Mouse (Mus musculus) kidney, embryonic 15.5 days (tissue): ENCODE data around the gene Rec8. TPM values are rescaled to one million over a fixed set of nuclear protein-coding genes. Genes with fewer than 3 reads are reported as not detected.
A peak's percentile ranks its signal among the peaks of the same experiment; 100 is the strongest.

Experiments
- ATAC-seq: fragments of 200-750 bp; cut with Nextera tagmentation; replicated peaks from 2 replicates; pipeline ENCODE4 v1.8.0; 2017; ENCODE audit warnings: moderate TSS enrichment; ENCODE audit not compliant: low FRiP score
- H3K27ac ChIP-seq: fragments of 300-500 bp; sonication (generic); 2 replicates; pipeline ENCODE4 v1.5.1; 2015; ENCODE audit warnings: mild to moderate bottlenecking, inconsistent platforms
- H3K27me3 ChIP-seq: fragments of 300-500 bp; sonication (generic); 2 replicates; pipeline ENCODE4 v1.6.1; 2015; ENCODE audit warnings: inconsistent platforms
- H3K36me3 ChIP-seq: fragments of 300-500 bp; sonication (generic); 2 replicates; pipeline ENCODE4 v1.6.1; 2015; ENCODE audit warnings: inconsistent platforms
- H3K4me1 ChIP-seq: fragments of 300-500 bp; sonication (generic); 2 replicates; pipeline ENCODE4 v1.6.1; 2015; ENCODE audit warnings: inconsistent platforms
- H3K4me2 ChIP-seq: fragments of 300-500 bp; sonication (generic); 2 replicates; pipeline ENCODE4 v1.6.1; 2015; ENCODE audit warnings: moderate library complexity, mild to moderate bottlenecking, inconsistent platforms
- H3K4me3 ChIP-seq: fragments of 300-500 bp; sonication (generic); replicated peaks from 2 replicates; pipeline ENCODE4 v1.5.1; 2015; ENCODE audit warnings: mild to moderate bottlenecking, inconsistent platforms
- H3K9ac ChIP-seq: fragments of 300-500 bp; sonication (generic); 2 replicates; pipeline ENCODE4 v1.6.1; 2015; ENCODE audit warnings: mild to moderate bottlenecking, inconsistent platforms
- H3K9me3 ChIP-seq: fragments of 300-500 bp; sonication (generic); replicated peaks from 2 replicates; pipeline ENCODE4 v1.6.1; 2016; ENCODE audit warnings: inconsistent platforms
- WGBS: fragments of 180-500 bp; shearing (Covaris S2); methylation state at CpG from one replicate; pipeline ENCODE4 v1.1.7; 2015; ENCODE audit warnings: mixed read lengths; 5-methylcytosine and 5-hydroxymethylcytosine counted together
- polyA plus RNA-seq: library from polyadenylated mRNA; unstranded; fragments of >200 nt; fragmentation: Nextera tagmentation; extraction: Ambion mirVana; gene quantifications from 2 replicates; pipeline ENCODE4 v1.2.1, GENCODE M21; 2015

Rec8 gene
- 20.3 and 22.4 TPM in 2 replicates for polyA plus RNA-seq

DNA sequence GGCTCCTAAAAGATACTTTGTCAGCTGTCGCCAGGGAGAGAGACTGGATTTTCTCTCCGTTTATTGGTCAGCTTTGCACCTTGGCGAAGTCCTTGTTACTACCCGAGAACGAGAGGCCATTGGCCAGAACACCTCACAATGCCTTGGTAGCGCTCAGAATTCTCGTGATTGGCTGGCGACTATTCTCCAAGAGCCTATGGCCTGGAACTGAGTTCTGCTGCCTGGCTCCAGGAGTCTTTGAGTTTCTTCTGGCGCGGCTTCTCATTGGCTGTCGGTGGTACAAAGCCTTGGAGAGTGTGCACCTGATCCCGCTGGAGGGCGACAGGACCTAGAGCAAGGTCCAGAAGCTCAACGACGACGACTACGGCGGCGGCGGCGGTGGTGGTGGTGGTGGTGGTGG lies at the start of gene Rec8:
Rec8 (plus strand) TSS at position 216 of the 400 bp plus-strand sequence.
- H3K27ac ChIP-seq = peak within 1 kb of the TSS; percentile 45; the same call in 1 of the 2 replicates
- H3K4me3 ChIP-seq = peak within 1 kb of the TSS; percentile 43
- H3K36me3 ChIP-seq = peaks cover 6% of the 10 kb centered on the region; the same call in 1 of the 2 replicates
- peak within 1 kb of the TSS; percentile 24; the same call in 1 of the 2 replicates for H3K9ac ChIP-seq
- H3K27me3 ChIP-seq = no peaks in the 10 kb centered on the region
- WGBS = 22% methylated on average over 21 of the region's 21 CpGs
- H3K4me1 ChIP-seq = peaks cover 12% of the 10 kb centered on the region
- ATAC-seq = peak; percentile 88
- H3K9me3 ChIP-seq = no peaks in the 10 kb centered on the region
- peak within 1 kb of the TSS; percentile 61 for H3K4me2 ChIP-seq

GRCm38 (mm10) chr14:55570588-55570987 lies 47.2 kb upstream of the Rec8 start:
- Histone ChIP-seq H3K27me3 (no peaks in the 10 kb centered on the region), H3K9me3 (no peaks in the 10 kb centered on the region), H3K4me3 (no peak overlapping the region), H3K4me2 (no peak overlapping the region), H3K27ac (no peak overlapping the region), H3K9ac (no peak overlapping the region), H3K4me1 (peaks cover 4% of the 10 kb centered on the region), H3K36me3 (peaks cover 46% of the 10 kb centered on the region)
- ATAC-seq = no peak
- WGBS = 89% methylated on average over 2 of the region's 2 CpGs

DNA sequence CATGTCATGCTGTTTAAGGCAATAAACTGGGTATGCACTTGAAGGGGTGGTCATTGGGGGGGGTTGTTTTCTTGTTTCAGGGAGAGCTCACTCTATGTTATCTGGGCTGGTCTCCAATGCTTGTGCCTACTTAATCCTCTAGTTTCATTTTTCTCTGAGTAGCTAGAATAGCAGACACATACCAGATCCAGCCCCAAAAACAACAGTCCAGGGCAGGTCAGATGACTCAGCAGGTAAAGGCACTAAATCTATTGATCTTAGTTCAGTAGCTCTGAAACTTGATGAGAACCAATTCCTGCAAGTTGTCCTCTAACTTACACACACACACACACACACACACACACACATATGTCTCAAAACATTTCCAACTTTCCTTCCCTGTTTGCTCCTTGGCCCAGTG lies 46.1 kb upstream of the Rec8 start:
- no peak for ATAC-seq
- Histone ChIP-seq H3K4me2 (no peak overlapping the region), H3K9me3 (no peaks in the 10 kb centered on the region), H3K36me3 (peaks cover 34% of the 10 kb centered on the region), H3K4me1 (peaks cover 11% of the 10 kb centered on the region), H3K9ac (no peak overlapping the region), H3K27me3 (no peaks in the 10 kb centered on the region), H3K27ac (no peak overlapping the region), H3K4me3 (no peak overlapping the region)

DNA sequence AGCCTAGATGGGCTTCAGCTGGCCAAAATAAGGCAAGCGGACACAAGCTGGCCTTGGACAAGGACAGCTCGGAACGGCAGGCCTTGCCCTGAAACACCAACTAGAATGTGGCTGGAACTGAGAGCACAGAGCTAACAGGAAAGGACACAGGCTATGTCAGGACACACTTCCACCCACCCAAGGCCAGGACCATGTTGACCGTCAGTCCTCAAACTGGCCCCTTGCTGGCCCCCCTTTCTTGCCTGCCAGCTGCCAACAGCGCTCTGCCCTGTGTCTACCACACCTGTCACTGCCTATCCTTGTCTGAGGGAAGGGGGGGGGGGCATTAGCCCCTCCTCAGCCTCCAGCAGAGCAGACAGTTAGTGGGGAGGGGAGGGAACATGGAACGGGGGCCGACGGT lies 42.5 kb upstream of the Rec8 start, which contains the start of gene Fitm1:
Fitm1 (plus strand) TSS at position 316 of the 400 bp plus-strand sequence.
- H3K4me3 ChIP-seq = no peak within 1 kb of the TSS
- H3K4me2 ChIP-seq = no peak within 1 kb of the TSS
- peaks cover 29% of the 10 kb centered on the region for H3K4me1 ChIP-seq
- H3K36me3 ChIP-seq = peaks cover 6% of the 10 kb centered on the region
- no peak within 1 kb of the TSS for H3K27ac ChIP-seq
- no peak for ATAC-seq
- H3K27me3 ChIP-seq = no peaks in the 10 kb centered on the region
- 80% methylated on average over 8 of the region's 8 CpGs for WGBS
- H3K9ac ChIP-seq = no peak within 1 kb of the TSS
- no peaks in the 10 kb centered on the region for H3K9me3 ChIP-seq

DNA sequence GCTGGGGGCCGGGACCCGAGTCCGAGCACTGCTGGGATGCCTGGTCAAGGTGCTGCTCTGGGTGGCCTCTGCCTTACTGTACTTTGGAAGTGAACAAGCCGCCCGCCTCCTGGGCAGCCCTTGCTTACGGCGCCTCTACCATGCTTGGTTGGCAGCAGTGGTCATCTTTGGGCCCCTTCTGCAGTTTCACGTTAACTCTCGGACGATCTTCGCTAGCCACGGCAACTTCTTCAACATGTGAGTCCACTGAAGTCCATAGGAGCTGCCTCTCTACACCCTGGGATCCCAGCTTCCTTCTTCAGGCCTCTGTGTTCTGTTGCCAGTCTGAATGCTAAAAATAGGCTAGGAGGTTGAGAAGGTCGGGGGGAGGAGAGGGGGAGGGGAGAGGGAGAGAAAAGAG lies 42.1 kb upstream of the Rec8 start:
- H3K4me3 ChIP-seq = no peak overlapping the region
- no peak for ATAC-seq
- no peak overlapping the region for H3K9ac ChIP-seq

GRCm38 (mm10) chr14:55576376-55576775 lies 41.5 kb upstream of the Rec8 start:
- Histone ChIP-seq H3K36me3 (peaks cover 17% of the 10 kb centered on the region), H3K4me2 (no peak overlapping the region), H3K9me3 (no peaks in the 10 kb centered on the region), H3K27me3 (no peaks in the 10 kb centered on the region), H3K4me3 (no peak overlapping the region), H3K9ac (no peak overlapping the region), H3K4me1 (peaks cover 29% of the 10 kb centered on the region), H3K27ac (no peak overlapping the region)
- ATAC-seq = no peak
- 77% methylated on average over 16 of the region's 16 CpGs for WGBS

More for the DNA sequence above, 42.1 kb upstream of the Rec8 start:
- 66% methylated on average over 13 of the region's 13 CpGs for WGBS
- Histone ChIP-seq H3K4me1 (peaks cover 29% of the 10 kb centered on the region), H3K9me3 (no peaks in the 10 kb centered on the region), H3K36me3 (peaks cover 10% of the 10 kb centered on the region), H3K4me2 (no peak overlapping the region), H3K27me3 (no peaks in the 10 kb centered on the region), H3K27ac (no peak overlapping the region)

DNA sequence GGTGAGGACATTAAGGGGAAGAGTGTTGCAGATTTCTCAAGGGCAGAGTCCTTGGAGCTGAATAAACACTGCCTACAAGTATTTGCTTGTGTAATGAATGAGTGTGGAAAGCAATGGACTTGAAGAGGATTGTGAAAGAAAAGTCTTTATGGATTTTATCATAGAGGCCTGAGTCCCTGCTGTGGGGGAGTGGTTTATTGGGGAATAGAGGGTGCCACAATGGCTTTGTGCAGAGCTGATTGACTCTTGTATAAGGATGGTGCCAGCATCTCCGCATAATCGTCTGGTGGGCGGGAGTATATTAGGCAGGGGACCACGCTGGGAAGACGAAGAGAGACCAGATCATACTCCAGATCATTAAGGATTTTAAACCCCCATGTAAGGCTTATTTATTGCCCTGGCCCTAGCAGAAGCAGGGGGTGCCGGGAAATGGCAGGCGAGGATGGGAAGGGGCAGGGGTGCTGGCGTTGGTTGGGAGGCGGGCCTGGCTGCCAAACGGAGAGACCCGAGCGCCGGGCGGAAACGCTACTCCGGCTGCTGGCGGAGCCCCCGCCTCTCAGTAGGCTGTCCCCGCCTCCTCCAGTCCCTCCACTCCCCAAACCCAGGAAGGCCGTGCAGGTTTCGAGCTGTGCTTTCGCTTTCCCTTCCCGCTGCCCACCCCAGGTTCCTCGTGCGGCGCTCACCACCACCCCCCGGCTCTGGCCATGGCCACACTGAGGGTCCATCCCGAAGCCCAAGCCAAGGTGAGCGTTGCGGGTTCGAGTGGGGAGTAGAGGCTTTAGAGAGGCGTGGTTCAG lies 39.8 kb upstream of the Rec8 start, which contains the start of gene Psme1:
Psme1 (plus strand) TSS at position 253 of the 797 bp plus-strand sequence.
- H3K36me3 ChIP-seq = peaks cover 23% of the 10 kb centered on the region
- peak within 1 kb of the TSS; percentile 86 for H3K27ac ChIP-seq
- WGBS = under 1% methylated on average over 32 of the region's 32 CpGs
- H3K4me2 ChIP-seq = peak within 1 kb of the TSS; percentile 89
- H3K27me3 ChIP-seq = no peaks in the 10 kb centered on the region
- ATAC-seq = peak; percentile 90
- peak within 1 kb of the TSS; percentile 88 for H3K9ac ChIP-seq
- peak within 1 kb of the TSS; percentile 77 for H3K4me3 ChIP-seq
- H3K9me3 ChIP-seq = no peaks in the 10 kb centered on the region
- peaks cover 29% of the 10 kb centered on the region for H3K4me1 ChIP-seq

DNA sequence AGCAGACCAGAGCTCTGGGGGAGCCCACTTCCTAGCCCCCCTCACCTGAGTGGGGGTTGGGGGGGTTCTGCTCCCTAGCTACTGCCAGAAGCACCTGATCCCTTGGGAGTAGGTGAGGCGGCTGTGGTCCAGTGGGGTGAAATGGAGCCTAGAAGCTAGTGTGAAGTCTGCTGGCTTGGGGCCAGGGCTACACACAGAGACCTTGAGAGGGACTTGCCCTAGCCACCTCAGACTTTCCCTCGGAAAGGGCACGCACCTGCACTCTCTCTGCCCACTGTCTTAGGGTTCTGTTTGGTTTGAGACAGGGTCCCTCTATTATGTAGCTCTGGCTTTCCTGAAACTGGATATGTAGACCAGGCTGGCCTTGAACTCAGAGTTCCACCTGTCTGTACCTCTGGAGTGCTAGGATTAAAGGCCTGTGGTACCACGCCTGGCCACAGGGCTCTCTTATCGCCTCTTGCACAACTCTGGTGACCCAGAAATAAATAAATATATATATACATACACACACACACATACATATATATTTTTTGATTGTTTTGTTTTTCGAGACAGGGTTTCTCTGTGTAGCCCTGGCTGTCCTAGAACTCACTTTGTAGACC lies 39.1 kb upstream of the Rec8 start:
- 30% methylated on average over 6 of the region's 6 CpGs for WGBS
- Histone ChIP-seq H3K9ac (peak overlapping the region; percentile 88), H3K4me2 (peak overlapping the region; percentile 89), H3K4me1 (peaks cover 29% of the 10 kb centered on the region), H3K27me3 (no peaks in the 10 kb centered on the region), H3K4me3 (peak overlapping the region; percentile 77), H3K9me3 (no peaks in the 10 kb centered on the region), H3K36me3 (peaks cover 23% of the 10 kb centered on the region), H3K27ac (peak overlapping the region; percentile 86)
- ATAC-seq = peak; percentile 45

DNA sequence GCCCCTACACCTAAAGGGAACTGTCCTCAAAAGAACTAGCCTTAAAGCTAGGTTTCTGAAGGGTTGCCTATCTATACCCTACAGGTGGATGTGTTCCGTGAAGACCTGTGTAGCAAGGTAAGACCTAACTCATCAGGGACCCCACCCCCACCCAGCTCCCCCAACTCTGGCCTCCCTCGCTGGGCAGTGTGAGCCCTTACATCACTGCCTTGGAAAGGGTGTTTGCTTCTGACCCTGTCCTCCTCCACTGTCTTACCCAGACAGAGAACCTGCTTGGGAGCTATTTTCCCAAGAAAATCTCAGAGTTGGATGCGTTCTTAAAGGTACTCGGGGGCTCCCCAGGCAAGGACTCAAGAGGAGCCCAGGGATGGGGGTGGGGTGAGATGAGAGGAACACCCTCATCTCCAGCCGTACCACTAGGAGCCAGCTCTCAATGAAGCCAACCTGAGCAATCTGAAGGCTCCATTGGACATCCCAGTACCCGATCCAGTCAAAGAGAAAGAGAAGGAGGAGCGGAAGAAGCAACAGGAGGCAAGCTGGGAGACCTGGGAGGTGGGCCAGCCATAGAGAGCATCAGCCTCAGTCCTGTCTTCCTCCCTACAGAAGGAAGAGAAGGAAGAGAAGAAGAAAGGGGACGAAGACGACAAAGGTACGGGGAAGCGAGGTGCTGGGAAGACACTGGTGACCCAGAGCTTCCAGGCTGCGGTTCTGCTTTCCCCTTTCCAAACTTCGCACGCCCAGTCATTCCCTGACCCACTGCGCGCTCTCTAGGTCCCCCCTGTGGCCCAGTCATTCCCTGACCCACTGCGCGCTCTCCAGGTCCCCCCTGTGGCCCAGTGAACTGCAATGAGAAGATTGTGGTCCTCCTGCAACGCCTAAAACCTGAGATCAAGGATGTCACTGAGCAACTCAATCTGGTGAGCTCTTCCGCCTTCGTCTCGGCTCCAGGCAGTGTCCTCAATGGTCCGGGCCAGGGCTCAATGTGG lies 38.0 kb upstream of the Rec8 start:
- H3K4me3 ChIP-seq = no peak overlapping the region
- ATAC-seq = no peak
- H3K4me1 ChIP-seq = peaks cover 35% of the 10 kb centered on the region
- H3K27me3 ChIP-seq = no peaks in the 10 kb centered on the region
- peaks cover 23% of the 10 kb centered on the region for H3K36me3 ChIP-seq
- H3K9me3 ChIP-seq = no peaks in the 10 kb centered on the region
- no peak overlapping the region for H3K27ac ChIP-seq
- 0 out of 2 replicates have a peak overlapping the region, but pooled peaks have one; percentile 89 for H3K4me2 ChIP-seq
- 91% methylated on average over 23 of the region's 23 CpGs for WGBS
- H3K9ac ChIP-seq = no peak overlapping the region

- Histone ChIP-seq H3K4me3 (no peak overlapping the region), H3K9ac (no peak overlapping the region), H3K4me2 (no peak overlapping the region), H3K4me1 (peaks cover 35% of the 10 kb centered on the region), H3K27me3 (no peaks in the 10 kb centered on the region), H3K9me3 (no peaks in the 10 kb centered on the region), H3K27ac (no peak overlapping the region), H3K36me3 (peaks cover 23% of the 10 kb centered on the region)
- WGBS = 96% methylated on average over 16 of the region's 16 CpGs
- ATAC-seq = no peak
These were observed 37.1 kb upstream of the Rec8 start for GRCm38 (mm10) chr14:55580731-55581130.

DNA sequence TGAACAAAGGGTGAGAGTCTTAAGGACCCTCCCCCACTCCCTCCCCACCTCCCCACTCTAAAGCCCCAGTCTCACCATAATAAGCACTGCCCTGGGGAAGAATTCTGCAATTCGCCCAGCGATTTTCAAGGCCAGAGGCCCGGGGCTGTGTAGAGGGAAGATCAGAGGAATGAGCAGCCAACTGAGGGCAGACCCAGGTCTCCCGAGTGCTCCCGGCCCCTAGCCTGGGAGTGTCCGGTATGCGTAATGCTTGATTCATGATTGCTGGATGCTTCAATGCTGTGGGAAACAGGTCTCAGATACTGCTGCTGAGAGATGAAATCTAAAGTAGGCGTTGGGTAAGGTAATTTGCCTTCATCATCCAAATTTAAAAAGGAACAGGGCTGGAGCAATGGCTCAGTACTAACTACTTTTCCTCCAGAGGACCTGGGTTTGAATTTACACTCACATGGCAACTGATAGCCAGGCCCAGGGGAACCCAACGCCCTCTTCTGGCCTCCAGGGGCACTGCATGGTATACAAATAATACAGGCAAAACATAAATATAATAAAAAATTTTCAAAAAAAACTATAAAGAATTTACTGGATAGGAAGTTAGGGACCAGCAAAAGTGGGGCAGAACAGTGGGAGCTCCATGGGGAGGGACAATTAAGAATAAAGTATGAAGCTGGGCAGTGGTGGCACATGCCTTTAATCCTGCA lies 35.7 kb upstream of the Rec8 start:
- Histone ChIP-seq H3K36me3 (peaks cover 29% of the 10 kb centered on the region), H3K4me2 (no peak overlapping the region), H3K9me3 (no peaks in the 10 kb centered on the region), H3K4me1 (peaks cover 29% of the 10 kb centered on the region), H3K9ac (no peak overlapping the region), H3K27ac (no peak overlapping the region), H3K27me3 (no peaks in the 10 kb centered on the region), H3K4me3 (no peak overlapping the region)
- 70% methylated on average over 9 of the region's 9 CpGs for WGBS
- no peak for ATAC-seq
